Mouse (Mus musculus) cerebellum, postnatal 36 days (tissue): ENCODE measurements at regions not wholly inside any gene's neighbourhood (a gene's known extent, or its start where the extent isn't known, plus 50 kb on each side); places are given as distances from the start of the nearest gene placed in this dataset.

Experiments used
- DNase-seq, 2 experiments: peaks; one replicate each; pipeline ENCODE4 v3.0.0; 2021 to 2022; ENCODE audit warnings: mixed read lengths in 2 of 2

DNA sequence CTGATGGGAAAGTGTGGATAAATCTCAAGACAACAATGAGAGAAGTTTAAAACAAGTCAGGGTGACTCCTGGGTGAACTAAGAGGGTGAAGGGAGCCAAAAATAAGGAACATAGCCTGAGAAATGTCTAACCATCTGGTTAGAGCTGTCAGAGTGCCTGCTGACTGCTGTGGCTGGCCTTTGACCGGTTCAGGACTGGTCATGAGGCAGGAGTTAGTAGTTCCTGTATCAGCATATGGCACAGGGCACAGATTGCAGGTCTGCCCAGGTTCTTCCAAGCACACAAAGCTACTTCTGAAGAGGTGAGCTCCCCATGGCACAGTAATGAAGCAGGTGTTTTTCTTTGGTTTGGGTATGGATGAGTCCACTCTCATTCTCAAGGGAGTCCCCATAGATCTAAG, 302.0 kb downstream of the Cd109 start:
- DNase-seq, result no peak

DNA sequence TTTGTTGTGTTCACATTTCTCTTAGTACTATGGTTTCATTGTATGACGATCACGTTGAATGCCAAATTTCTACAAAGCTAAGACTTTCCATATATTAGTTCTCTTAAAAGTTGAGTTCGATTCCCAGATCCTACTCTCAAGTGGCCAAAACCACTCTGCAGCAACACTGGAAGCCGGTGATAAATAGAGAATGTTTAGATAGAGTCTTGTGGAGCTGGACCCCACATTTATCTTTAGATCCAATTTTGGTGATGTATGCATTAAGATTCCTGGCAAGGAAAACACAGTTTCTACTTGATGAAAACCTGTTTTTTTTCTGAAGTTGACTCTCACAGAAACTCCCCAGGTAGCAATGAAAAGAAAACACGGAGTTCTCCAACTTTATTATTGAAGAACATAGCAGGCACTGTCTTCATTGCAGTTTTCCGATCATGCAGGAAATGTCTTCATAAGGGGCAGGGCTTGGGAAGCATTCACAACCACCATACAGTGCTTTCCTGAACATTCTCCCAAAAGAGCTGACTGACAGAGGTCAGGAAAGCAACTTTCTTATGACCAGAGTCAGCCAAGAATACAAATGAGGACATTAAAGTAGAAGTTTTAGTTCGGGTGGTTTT, 310.7 kb downstream of the Cd109 start:
- no peak for DNase-seq

DNA sequence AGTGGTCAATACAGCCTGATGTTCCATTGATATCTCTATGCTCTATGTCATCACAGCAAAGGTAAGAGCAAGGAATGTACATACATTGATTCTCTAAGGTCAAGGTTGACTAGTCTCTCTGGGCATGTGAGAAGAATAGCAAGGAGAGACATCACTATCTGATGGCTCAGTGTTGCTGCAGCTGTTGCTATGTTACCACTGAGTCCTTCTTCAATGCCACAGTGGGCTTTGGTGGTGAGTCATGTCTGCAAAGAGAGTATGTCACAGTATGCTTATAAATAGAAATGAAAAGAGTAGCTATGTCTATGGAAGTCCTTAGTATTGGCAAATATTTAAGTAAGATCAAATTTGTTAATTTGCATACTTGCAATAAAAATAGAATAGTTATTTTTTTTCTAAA, 326.3 kb downstream of the Cd109 start:
- DNase-seq, result no peak

DNA sequence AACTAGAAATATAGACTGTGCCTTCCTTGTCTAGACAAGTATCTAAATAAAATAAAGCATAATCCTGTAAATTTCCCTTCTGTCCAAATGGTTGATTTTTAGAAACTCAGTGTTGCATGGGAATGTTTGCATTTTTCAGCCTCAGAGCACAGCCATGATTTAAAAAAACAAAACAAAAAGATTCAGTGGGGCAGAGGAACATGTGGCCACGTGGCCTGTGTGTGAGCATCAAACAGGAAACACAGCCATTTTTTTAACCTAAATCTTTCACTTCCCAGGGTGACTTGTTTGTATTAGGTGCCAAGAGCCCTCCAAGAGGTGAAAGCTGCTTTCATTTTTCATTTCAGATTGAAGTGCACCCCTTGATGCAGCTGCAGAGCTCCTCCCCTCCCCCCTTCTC, 349.5 kb downstream of the Cd109 start:
- DNase-seq, result no peak

DNA sequence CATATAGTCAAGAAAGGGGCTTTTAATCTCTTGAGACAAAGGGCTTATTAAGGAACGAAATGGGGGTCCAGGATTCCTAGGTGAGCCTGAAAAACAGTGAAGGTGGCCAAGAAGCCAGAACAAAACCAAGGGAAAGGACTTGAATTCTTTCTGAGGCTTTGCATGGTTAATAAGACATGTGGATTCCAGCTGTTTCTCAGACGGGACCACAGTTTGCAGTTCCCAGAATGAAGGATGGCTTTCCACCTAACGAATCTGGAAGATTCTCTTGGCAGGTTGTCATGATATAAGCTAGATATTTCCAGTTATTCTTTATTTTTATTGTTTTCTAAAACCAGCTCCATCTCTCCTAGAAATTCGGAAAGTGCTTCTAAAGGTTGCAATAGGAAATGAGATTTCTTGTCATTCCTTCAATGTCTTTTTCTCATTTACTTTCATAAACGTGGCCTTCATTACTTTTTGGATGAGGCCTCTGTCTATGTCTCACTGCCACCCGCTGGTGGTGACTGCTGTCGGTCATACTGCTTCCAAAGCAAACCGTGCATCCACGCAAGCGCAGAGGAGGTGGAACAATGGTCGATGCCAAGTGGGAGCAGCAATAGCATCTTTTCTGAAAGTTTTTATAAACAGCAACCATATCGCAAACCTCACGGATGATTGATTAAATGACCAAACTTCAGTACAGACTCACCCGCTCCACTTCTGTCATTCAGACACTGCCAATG, 350.0 kb downstream of the Cd109 start:
- DNase-seq, result peak; percentile 44 to 54

DNA sequence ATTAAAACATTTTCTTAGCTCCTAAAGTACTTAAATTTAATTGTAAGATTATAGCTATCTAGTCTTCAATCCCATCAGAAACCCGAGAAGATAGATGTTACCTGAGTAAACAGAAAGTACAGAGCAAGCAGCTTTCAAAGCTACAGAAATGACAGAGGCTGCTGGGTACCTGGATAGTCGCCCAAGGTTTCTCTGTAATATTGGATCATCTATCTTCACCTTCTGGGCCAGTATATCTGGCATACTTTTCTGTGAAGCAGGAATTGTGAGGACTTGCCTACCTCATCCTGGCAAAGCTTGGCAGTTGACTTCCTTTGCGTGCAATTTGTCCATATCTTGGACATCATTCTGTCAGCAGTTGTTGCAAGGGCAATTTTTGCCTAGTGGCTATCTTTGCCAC, 356.4 kb downstream of the Cd109 start:
- DNase-seq, result peak; percentile 27 to 37

DNA sequence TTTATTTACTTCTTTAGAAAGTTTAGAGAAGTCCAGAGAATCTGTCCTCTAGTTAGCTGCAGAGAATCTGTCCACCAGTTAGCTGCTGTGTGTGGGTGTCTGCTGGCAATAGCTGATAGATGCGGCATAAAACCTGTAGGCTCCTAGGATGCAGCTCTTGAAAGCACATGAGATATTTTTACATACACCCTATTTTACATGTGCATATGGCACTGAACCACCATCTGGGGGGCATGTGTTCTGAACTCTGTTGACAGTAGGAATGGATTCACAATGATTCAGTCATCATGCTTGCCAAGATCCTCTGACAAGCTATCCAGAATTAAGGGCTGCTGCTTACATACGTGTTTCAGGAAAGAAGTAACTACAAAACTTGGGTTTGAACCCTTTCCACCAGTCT, 368.4 kb downstream of the Cd109 start:
- DNase-seq, result no peak

DNA sequence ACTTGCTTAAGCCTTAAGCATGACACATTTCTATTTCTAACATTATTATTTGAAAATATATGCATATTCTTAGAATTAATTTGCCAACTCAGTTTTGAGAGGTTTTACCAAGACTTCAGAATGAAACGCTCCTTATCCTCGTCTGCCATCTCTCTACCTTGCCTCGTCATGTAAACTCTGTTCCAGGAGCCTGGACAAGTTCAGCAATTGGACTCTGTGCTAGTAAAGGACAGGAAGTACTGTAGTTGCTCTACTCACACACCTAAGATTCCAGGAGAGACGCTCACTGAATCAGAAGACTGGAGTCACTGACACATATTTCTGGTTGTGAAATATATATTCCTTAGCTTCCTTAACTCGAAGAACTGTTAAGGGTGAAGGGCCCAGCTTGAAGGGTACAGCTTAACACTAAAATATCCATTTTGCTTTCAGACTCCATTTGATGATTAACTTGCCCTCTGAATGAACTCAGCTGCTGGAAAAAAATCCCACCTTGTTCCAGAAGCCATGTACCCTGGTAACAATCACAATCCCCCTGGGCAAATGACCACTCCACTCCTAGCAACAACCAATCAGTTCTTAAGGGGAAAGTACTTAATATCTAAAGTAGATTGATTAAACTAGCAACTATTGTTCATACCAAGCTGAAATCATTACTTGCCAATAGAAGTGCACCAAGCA, 370.0 kb downstream of the Cd109 start:
- no peak for DNase-seq

DNA sequence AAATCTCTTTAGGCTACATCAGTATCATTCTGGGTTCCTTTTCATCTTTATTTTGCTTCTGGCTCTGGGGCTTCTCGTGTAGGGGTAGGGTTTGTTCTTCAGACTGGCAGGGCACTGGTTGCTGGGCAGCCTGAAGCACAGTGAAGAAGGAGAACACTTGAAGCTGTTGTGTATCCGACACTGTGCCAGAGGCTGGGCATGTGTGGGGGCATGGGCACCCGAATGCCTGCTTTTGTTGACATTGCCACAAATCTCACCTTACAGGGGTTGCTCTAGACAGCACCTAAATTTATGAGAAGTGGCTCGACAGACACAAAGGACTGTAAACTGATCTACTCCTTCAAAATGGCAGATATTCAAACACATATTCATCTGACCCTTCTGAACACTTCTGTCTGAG, 376.0 kb downstream of the Cd109 start:
- DNase-seq, result no peak

DNA sequence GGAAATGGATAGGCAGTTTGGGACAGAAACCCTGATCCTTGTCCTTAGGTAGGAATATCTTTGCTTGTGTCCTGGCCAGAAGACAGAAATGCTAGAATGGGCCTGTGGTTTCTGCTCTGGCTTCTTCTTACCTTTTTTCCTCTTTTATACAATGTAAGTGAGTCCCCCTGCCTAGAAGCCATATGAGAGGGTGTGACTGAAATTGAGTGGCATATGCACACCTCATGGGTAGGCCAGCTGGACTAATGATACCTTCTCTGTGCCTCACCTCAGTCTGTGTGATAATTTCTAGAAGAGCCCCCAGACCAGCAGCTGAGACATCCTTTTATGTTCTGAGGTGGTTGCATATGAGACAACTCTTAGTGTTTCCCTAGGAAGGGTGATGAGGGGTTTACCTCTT, 385.7 kb downstream of the Cd109 start:
- no peak for DNase-seq

DNA sequence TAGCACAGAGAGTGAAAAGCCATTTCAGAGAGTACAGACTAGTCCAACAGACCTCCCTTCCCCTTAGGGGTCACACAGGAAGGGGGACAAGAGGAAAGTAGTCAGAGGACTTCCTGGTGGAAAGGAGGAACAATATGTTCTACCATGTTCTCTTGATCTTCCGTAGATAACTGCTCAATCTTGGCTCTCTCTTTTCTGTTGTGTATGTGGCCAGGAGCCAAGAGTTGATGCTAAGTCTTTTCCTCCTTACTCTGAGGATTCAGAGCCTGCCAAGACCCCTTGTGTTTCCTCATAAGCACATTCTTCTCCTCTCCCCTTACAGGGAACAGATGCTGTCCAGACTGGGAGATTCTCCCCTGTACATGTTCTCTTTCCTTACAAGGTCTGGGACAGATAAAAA, 386.6 kb downstream of the Cd109 start:
- no peak for DNase-seq

DNA sequence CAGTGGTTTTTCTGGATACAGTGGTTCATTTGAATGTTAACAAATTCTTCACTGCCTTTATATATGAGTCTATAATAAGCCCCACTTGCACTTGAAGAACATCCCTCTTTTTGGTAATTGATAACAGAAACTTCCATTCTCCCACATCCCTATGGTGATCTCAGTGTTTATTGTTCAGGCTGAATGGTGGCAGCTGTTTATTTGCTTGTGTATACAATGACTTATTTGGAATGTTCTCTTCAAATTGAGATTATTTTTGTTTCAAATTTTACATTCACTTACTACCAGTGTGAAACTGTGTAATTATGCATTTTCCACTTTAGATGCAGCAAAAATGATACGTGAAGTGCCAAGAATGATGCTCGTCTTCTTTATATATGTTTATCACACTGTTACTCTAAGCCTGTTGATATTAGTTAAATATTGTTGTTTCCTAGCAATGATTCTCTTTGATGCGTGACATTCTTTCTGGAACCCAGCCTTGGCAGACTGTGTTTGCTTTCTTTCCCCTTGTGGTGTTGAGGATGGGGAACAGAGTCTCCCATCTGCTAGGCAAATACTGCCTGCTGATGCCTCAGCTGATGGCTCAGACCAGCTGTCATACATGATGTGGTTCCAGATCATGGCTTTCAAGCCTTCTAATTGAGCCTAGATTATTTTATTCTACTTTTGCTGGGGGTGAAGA, 389.1 kb downstream of the Cd109 start:
- DNase-seq, result peak; percentile 72 to 77

DNA sequence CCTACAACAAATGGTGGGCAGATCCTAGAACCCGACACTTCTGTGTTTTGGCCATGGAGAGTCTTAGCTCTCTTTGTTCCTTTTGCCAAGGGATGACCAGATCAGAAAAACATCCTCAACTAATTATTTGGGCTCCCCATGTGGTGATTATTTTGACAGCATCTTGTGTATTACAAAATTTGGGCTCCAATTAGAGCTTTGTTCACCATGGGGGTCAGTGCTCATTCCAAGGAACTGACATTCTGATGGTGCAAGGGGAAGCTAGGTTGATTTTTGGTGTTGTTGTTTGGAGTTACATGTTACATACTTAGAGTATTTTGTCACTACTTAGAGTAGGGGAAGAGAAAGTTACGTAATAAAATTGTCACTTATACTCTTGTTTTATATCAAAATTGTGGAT, 406.9 kb downstream of the Cd109 start:
- DNase-seq, result no peak

DNA sequence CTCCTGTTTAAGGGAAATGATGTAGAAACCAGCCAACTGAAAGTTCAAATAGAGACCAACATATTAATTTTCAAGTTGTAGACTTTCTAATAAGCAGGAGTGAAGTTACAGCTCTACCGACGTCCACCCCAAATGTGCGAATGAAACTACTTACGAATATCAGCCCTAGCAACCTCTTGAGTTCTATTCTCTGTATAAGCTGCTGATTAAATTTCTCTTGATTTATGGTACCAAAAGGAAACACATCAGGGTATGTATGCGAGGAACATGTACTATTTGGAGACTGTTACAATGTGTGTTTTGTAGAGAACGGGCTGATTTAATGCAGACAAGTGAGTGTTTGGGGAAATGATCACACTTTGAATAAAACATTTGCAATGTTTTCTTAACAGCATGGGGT, 412.9 kb downstream of the Cd109 start:
- no peak for DNase-seq

DNA sequence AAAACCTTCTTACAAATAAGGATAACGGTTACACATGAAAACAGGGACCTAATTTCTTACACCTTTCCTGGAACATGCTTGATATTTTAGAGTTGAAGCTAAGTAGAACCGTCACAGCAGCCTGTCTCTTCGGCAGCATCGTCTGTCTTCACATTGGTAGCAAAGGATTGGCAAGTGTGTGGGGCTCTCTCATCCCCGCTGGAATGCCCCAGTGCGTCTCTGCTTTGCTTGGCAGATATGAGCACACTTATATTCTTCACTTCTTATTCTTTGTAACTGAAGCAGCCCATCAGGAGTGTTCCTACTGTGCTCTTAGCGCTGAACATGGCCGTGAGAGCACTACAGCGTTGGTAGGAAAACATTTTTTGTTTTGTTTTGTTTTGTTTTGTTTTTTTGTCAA, 414.1 kb downstream of the Cd109 start:
- peak; percentile 12 to 33 for DNase-seq

DNA sequence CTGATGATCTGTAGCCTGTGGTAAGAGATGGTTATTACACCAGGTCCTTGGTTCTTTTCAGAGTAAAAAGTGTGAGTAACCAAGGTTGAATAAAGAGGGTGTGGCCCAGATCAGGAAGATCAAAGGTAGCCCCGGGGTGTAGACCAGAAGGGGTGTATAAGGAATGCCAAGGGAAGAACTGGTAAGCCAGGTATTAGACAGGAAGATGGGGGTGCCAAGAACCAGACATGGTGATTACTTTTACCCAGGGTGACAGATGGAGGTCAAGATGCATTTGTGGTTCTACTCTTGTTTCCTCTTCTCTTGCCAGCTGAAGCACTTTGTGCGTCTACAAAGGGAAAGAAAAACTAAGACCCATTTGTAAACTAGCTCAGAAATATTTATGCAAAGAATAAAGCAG, 420.3 kb downstream of the Cd109 start:
- DNase-seq, result peak; percentile 23 to 38

DNA sequence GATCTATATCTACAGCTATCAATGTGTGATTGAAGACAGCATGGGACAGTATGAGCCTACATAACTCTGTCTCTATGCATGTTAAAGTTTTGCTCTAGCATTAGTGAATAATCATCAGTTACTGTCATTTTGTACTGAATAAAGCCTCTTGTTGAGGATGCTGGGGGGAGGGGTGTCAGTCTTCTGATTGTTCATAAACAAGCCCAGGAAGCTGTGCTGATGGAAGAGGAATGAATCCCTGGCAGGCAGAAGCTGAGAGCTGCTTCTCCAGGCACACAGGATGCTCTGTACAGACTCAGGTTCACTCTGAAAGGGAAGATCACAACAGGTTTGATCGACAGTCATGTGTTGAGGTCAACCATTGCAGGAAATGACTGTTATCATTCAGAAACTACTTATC, 421.7 kb downstream of the Cd109 start:
- no peak for DNase-seq

DNA sequence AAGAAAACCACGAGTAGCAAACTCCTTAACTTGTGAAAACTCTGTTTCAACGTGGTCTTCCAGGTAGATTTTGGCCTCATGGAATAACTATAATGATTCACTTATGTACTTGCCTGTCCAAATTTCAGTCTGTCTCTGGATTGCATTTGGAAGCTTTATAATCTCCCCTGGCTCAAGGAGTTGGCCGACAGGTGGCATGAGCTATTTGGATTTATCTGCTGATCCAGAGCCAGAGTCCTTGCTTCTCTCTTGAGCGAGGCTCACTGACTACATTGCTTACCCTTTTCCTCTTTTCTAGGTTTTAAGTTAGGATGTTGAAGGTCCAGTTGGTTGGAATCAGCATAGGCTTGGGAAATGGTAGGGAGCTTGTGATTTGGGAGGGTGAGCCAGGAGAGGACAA, 423.6 kb downstream of the Cd109 start:
- DNase-seq, result peak; percentile 54 to 55

DNA sequence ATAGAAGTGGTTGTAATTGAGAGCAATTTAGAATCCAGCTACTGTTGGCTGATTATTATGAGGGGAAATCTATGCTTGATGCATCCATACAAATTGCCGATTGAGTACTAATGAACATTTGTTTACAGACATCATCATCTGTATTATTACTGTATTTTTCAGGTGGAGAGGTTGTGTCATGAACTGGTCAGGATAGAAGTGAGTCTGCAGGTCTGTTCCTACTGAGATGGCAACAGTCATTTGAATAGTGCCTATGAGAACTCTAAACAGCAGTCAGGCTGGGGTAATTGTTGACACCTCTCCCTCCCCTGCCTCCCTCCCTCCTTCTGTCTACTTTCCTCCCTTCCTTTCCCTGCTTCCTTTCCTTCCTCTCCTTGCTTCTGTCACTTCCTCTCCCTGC, 429.0 kb downstream of the Cd109 start:
- no peak for DNase-seq

DNA sequence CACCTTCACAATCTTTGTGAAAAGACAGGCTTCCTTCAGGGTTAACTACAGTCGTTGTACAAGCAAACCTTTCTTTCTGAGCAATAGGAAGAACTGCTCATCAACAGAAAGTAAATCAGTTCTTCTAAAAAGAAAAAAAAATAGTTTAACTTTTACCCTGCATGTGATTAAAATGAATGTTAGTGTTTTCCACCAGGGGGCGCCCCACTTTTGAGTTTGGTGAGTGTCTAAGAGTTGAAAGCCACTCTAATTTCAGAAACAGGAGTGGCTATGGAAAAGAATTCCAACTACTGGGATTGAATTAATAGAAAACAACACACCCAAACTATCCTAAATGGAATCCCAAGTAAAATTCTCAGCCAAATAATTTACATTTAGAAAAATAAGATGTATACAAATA, 430.0 kb downstream of the Cd109 start:
- DNase-seq, result peak in 1 of 2 experiments; percentile 19

DNA sequence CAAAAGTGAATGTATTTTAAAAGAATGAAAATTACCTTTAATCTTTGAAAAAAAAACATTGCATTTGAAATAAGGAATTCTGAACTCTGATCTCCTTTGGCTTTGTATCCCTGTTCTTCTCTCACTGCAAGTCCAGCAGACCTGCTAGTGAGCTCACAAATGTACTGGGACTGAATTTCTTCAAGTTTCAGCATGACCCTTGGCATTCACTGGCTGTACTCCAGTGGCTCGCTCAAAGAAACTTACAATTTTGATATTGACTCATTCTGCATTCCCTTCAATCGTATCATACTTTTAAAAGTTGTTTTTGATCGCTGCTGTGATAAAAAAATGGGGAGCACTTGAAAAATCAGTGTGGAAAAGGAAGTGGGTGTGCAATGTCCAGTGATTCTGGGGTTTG, 456.6 kb downstream of the Cd109 start:
- no peak for DNase-seq

DNA sequence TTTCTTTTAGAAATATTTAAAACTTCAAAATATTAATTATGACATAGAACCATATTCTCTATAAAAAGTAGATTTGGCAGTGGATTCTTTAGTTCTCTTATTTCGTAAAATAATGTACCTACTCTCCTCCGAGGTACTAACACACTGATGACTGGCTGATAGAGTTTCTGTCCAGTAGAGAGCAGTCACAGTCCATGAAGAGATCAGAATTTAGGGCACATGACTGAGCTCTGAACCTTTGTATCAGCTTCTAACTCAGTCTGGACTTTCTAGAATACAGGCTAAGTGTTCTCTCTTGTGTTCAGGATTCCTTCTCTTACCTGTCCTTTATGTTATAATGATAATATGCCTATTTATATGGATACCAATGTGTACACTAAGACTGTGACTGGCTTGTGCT, 494.3 kb downstream of the Cd109 start:
- peak in 1 of 2 experiments; percentile 10 for DNase-seq

DNA sequence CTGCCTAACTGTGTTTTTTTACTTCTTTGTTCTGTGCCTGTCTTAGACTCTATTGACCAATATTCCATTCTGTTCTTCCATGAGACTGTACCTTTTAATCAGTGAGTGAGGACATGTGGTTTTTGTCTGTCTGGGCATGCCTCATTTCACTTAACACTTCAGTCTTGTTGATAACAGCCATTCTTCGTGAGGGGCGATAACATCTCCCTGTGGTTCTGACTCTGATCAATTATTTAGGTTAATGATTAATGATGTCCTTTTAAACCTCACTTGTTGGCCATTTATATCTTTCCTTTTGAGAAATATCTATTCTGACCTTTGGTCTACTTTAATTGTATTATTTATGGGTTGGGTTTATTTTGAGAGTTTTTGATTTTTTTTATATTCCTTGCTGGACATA, 496.0 kb downstream of the Cd109 start:
- DNase-seq, result no peak

DNA sequence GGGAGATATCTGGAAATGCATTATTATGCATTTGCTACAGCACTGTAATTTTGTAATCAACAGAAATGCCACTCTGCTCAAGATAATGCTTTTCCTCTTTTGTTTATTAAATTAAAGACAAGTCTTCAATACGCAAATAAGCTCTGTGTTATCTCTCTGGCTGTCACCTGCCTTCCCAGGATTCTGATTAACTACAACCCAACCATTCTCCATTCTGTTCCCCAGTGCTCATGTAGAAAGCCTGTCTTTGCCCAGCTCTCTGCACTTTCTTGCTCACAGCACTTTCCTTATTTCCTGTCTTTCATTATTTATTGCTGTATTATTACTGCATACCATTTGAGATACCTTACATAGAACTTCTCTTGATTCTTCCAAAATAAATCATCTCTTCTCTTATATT, 525.6 kb downstream of the Cd109 start:
- DNase-seq, result no peak
